Mouse (Mus musculus) kidney, embryonic 16.5 days (tissue): ENCODE measurements around the gene Taf10. TPM values are rescaled to one million over a fixed set of nuclear protein-coding genes. Genes with fewer than 3 reads are reported as not detected.
"Not testable (repeated sequence)": the region's sequence is repeated elsewhere in the genome, so short reads cannot be mapped to it uniquely, and the experiment has no call there.

Experiments
- ATAC-seq: fragments of 200-750 bp; cut with Nextera tagmentation; 2 replicates; pipeline ENCODE4 v1.8.0; 2017; ENCODE audit warnings: moderate TSS enrichment; ENCODE audit not compliant: low FRiP score, low TSS enrichment
- H3K27ac ChIP-seq: fragments of 300-500 bp; sonication (generic); 2 replicates; pipeline ENCODE4 v1.5.1; 2014; ENCODE audit warnings: low read length
- H3K27me3 ChIP-seq: fragments of 300-500 bp; sonication (generic); 2 replicates; pipeline ENCODE4 v1.6.1; 2014; ENCODE audit warnings: low read length, control low read depth, mixed read lengths; ENCODE audit not compliant: insufficient read depth
- H3K36me3 ChIP-seq: fragments of 300-500 bp; sonication (generic); 2 replicates; pipeline ENCODE4 v1.6.1; 2014; ENCODE audit warnings: low read length, control low read depth, mixed read lengths; ENCODE audit not compliant: insufficient read depth
- H3K4me1 ChIP-seq: fragments of 300-500 bp; sonication (generic); 2 replicates; pipeline ENCODE4 v1.6.1; 2014; ENCODE audit warnings: low read length, control low read depth, mixed read lengths; ENCODE audit not compliant: insufficient read depth
- H3K4me2 ChIP-seq: fragments of 300-500 bp; sonication (generic); replicated peaks from 2 replicates; pipeline ENCODE4 v1.6.1; 2014; ENCODE audit warnings: low read depth, low read length
- H3K4me3 ChIP-seq: fragments of 300-500 bp; sonication (generic); 2 replicates; pipeline ENCODE4 v1.5.1; 2014; ENCODE audit warnings: mild to moderate bottlenecking, low read length
- H3K9ac ChIP-seq: fragments of 300-500 bp; sonication (generic); replicated peaks from 2 replicates; pipeline ENCODE4 v1.6.1; 2014; ENCODE audit warnings: low read length
- H3K9me3 ChIP-seq: fragments of 300-500 bp; sonication (generic); 2 replicates; pipeline ENCODE4 v1.6.1; 2016; ENCODE audit warnings: low read length, control low read depth
- WGBS: fragments of 180-500 bp; shearing (Covaris S2); extraction: QIAGEN DNeasy Blood & Tissue Kit; methylation state at CpG from one replicate; pipeline ENCODE4 v1.1.7; 2014; 5-methylcytosine and 5-hydroxymethylcytosine counted together
- polyA plus RNA-seq: library from polyadenylated mRNA; unstranded; fragments of >200 nt; fragmentation: Nextera tagmentation; extraction: Ambion mirVana; gene quantifications from 2 replicates; pipeline ENCODE4 v1.2.1, GENCODE M21; 2015

Taf10 gene
- polyA plus RNA-seq, 1 experiment from 2014 or later = 107 TPM

GRCm38 (mm10) chr7:105741978-105742377 lies 2.2 kb downstream of the Taf10 start:
- no peak for ATAC-seq
- Histone ChIP-seq H3K36me3 (peaks cover 38% of the 10 kb centered on the region), H3K27me3 (no peaks in the 10 kb centered on the region), H3K4me2 (no peak overlapping the region), H3K9me3 (no peaks in the 10 kb centered on the region), H3K4me1 (peaks cover 38% of the 10 kb centered on the region), H3K27ac (no peak overlapping the region), H3K4me3 (no peak overlapping the region), H3K9ac (no peak overlapping the region)
- 93% methylated on average over 9 of the region's 9 CpGs for whole genome bisulfite sequencing

- 79% methylated on average over 6 of the region's 6 CpGs for WGBS
- no peaks in the 10 kb centered on the region for H3K27me3 ChIP-seq
- no peak for ATAC-seq
Observed at GRCm38 (mm10) chr7:105740851-105741250, 3.3 kb downstream of the Taf10 start.

DNA sequence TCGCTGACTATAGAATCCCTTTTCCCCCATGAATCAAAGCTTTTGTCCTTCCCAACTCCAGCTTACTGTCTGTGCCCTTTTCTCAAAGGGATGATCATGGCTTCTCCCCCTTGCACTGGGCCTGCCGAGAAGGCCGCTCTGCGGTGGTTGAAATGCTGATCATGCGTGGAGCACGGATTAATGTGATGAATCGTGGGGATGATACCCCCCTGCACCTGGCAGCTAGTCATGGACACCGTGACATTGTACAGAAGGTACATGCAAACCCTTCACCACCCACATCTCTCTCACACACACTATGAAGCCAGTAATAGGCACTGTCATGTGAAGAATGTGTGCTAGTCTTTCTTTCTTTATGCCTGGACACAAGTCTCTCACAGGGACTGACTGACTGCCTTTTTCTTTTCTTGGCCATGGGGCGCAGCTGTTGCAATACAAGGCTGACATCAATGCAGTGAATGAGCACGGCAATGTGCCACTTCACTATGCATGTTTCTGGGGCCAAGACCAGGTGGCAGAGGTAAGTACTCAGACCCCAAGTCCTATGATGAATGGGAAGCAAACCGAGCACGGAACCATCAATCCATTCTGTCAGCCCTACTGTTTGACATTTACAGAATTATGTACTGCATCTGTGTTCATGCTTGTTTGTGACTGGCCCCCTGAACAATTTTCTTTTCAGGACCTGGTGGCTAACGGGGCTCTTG lies 3.9 kb downstream of the Taf10 start:
- Histone ChIP-seq H3K27ac (no peak overlapping the region), H3K9me3 (no peaks in the 10 kb centered on the region)
- WGBS = 89% methylated on average over 13 of the region's 13 CpGs

More at GRCm38 (mm10) chr7:105740851-105741250, 3.3 kb downstream of the Taf10 start:
- Histone ChIP-seq H3K4me1 (peaks cover 38% of the 10 kb centered on the region), H3K4me3 (no peak overlapping the region), H3K36me3 (peaks cover 30% of the 10 kb centered on the region), H3K4me2 (no peak overlapping the region), H3K27ac (no peak overlapping the region), H3K9ac (no peak overlapping the region), H3K9me3 (no peaks in the 10 kb centered on the region)

GRCm38 (mm10) chr7:105738948-105739347 lies 5.2 kb downstream of the Taf10 start:
- H3K4me1 ChIP-seq = peaks cover 46% of the 10 kb centered on the region
- peak overlapping the region; percentile 72 for H3K4me3 ChIP-seq
- peak overlapping the region; percentile 95 for H3K27ac ChIP-seq
- WGBS = 9% methylated on average over 3 of the region's 3 CpGs
- H3K9ac ChIP-seq = peak overlapping the region; percentile 53
- H3K9me3 ChIP-seq = no peaks in the 10 kb centered on the region
- peaks cover 38% of the 10 kb centered on the region for H3K36me3 ChIP-seq
- H3K4me2 ChIP-seq = peak overlapping the region; percentile 79
- ATAC-seq = peak; percentile 83
- H3K27me3 ChIP-seq = no peaks in the 10 kb centered on the region

More for the DNA sequence above, 3.9 kb downstream of the Taf10 start:
- Histone ChIP-seq H3K9ac (no peak overlapping the region), H3K4me1 (peaks cover 42% of the 10 kb centered on the region), H3K4me3 (no peak overlapping the region), H3K4me2 (no peak overlapping the region), H3K27me3 (no peaks in the 10 kb centered on the region), H3K36me3 (peaks cover 30% of the 10 kb centered on the region)
- no peak for ATAC-seq

DNA sequence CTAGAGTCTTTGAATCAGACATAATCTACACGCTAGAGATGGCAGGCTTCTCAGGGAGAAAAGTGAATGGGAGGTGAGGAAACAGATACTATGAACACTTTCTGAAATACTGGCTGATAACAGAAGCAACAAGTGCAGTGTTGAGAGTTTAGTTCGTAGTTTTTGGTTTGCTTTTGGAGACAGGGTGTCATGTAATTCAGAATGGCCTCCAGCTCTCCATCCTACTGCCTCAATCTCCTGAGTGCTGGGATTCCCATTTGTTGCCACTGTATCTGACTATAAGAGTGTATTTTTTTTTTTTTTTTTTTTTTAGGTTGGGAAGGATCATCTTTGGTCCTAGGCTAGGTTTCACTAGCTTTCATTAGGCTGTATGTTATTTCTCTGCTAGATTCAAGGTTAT lies 5.9 kb downstream of the Taf10 start:
- H3K4me1 ChIP-seq = peaks cover 41% of the 10 kb centered on the region
- peak overlapping the region; percentile 95 for H3K27ac ChIP-seq
- H3K36me3 ChIP-seq = peaks cover 45% of the 10 kb centered on the region
- H3K9me3 ChIP-seq = no peaks in the 10 kb centered on the region
- H3K27me3 ChIP-seq = no peaks in the 10 kb centered on the region
- ATAC-seq = no peak
- H3K9ac ChIP-seq = peak overlapping the region; percentile 53; the same call in 1 of the 2 replicates
- H3K4me3 ChIP-seq = peak overlapping the region; percentile 72
- 78% methylated on average over 2 of the region's 2 CpGs for WGBS
- H3K4me2 ChIP-seq = peak overlapping the region; percentile 79

GRCm38 (mm10) chr7:105737648-105738047 lies 6.5 kb downstream of the Taf10 start:
- 23% methylated on average over 3 of the region's 3 CpGs for WGBS
- Histone ChIP-seq H3K27ac (peak overlapping the region; percentile 83), H3K36me3 (peaks cover 47% of the 10 kb centered on the region), H3K9ac (peak overlapping the region; percentile 85), H3K9me3 (no peaks in the 10 kb centered on the region), H3K4me1 (peaks cover 36% of the 10 kb centered on the region), H3K4me2 (peak overlapping the region; percentile 79), H3K27me3 (no peaks in the 10 kb centered on the region), H3K4me3 (peak overlapping the region; percentile 72)
- no peak for ATAC-seq

DNA sequence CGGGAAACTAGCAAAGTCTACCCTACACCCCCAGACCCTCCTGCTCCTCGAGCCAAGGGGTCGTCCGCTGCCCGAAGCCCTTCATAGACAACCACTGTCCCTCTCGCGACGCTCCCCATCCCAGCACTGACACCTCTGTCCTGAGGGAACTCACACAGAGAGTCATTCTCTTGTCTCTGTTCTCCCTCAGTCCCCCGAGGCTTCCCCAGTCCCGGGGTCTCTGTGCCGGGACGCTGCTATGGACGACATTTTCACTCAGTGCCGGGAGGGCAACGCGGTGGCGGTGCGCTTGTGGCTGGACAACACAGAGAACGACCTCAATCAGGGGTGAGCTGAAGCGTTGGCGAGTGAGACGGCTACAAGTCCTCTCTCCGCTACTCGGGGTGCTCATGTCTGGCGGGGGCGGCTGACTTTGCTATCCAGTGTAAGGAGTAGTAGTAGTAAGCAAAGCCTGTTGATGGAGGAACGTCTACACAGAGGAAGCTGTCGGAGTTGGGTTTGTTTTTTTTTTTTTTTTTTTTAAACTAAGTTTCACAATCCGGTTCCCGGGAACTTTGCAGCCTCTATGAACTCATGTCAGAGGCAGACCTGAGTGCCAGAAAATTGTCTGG lies 7.1 kb downstream of the Taf10 start, which contains the start of gene Rrp8:
Rrp8 (minus strand) TSS at position 475 of the 611 bp plus-strand sequence.
- H3K4me1 ChIP-seq = peaks cover 36% of the 10 kb centered on the region
- H3K9ac ChIP-seq = peak within 1 kb of the TSS; percentile 85
- H3K27me3 ChIP-seq = no peaks in the 10 kb centered on the region
- no peaks in the 10 kb centered on the region for H3K9me3 ChIP-seq
- ATAC-seq = peak; percentile 1; the same call in 1 of the 2 replicates
- peak within 1 kb of the TSS; percentile 95 for H3K27ac ChIP-seq
- peak within 1 kb of the TSS; percentile 79 for H3K4me2 ChIP-seq
- peak within 1 kb of the TSS; percentile 72 for H3K4me3 ChIP-seq
- WGBS = under 1% methylated on average over 30 of the region's 30 CpGs
- peaks cover 48% of the 10 kb centered on the region for H3K36me3 ChIP-seq

GRCm38 (mm10) chr7:105736264-105736901 lies 7.8 kb downstream of the Taf10 start, which contains the start of gene Ilk:
Ilk (plus strand) TSS chr7:105736592.
- H3K27ac ChIP-seq = peak within 1 kb of the TSS; percentile 83
- no peaks in the 10 kb centered on the region for H3K27me3 ChIP-seq
- H3K4me2 ChIP-seq = peak within 1 kb of the TSS; percentile 79
- H3K9ac ChIP-seq = peak within 1 kb of the TSS; percentile 85
- peak within 1 kb of the TSS; percentile 72 for H3K4me3 ChIP-seq
- WGBS = under 1% methylated on average over 42 of the region's 62 CpGs
- peak; percentile 98 for ATAC-seq
- H3K9me3 ChIP-seq = no peaks in the 10 kb centered on the region
- H3K4me1 ChIP-seq = peaks cover 36% of the 10 kb centered on the region
- H3K36me3 ChIP-seq = peaks cover 48% of the 10 kb centered on the region

GRCm38 (mm10) chr7:105735464-105735863 lies 8.7 kb downstream of the Taf10 start:
- H3K27me3 ChIP-seq, H3K9me3 ChIP-seq, ATAC-seq: not testable (repeated sequence)
- Histone ChIP-seq H3K9ac (peak overlapping the region; percentile 85), H3K27ac (peak overlapping the region; percentile 83), H3K4me3 (peak overlapping the region; percentile 72), H3K36me3 (peaks cover 46% of the 10 kb centered on the region), H3K4me1 (peaks cover 36% of the 10 kb centered on the region), H3K4me2 (peak overlapping the region; percentile 79)
- 44% methylated on average over 4 of the region's 4 CpGs for WGBS
